Mouse (Mus musculus) forebrain, embryonic 11.5 days (tissue): ENCODE measurements around the gene Tepp. TPM values are rescaled to one million over a fixed set of nuclear protein-coding genes. Genes with fewer than 3 reads are reported as not detected.

Experiments used
- ATAC-seq: fragments of 200-750 bp; cut with Nextera tagmentation; replicated peaks from 2 replicates; pipeline ENCODE4 v1.8.0; 2017; ENCODE audit warnings: moderate TSS enrichment; ENCODE audit not compliant: low FRiP score
- DNase-seq: peaks from one replicate; pipeline ENCODE4 v3.0.0-alpha.2; 2017; ENCODE audit warnings: low spot score
- H3K27ac ChIP-seq: fragments of 300-500 bp; sonication (generic); 2 replicates; pipeline ENCODE4 v1.5.1; 2014; ENCODE audit warnings: low read depth, low read length
- H3K27me3 ChIP-seq: fragments of 300-500 bp; sonication (generic); 2 replicates; pipeline ENCODE4 v1.6.1; 2014; ENCODE audit warnings: mild to moderate bottlenecking, low read length, mixed read lengths; ENCODE audit not compliant: control insufficient read depth, insufficient read depth
- H3K36me3 ChIP-seq: fragments of 300-500 bp; sonication (generic); 2 replicates; pipeline ENCODE4 v1.6.1; 2014; ENCODE audit warnings: mild to moderate bottlenecking, low read length, moderate library complexity, mixed read lengths; ENCODE audit not compliant: control insufficient read depth, insufficient read depth
- H3K4me1 ChIP-seq: fragments of 300-500 bp; sonication (generic); replicated peaks from 2 replicates; pipeline ENCODE4 v1.6.1; 2014; ENCODE audit warnings: low read length, mixed read lengths; ENCODE audit not compliant: control insufficient read depth, insufficient read depth
- H3K4me2 ChIP-seq: fragments of 300-500 bp; sonication (generic); 2 replicates; pipeline ENCODE4 v1.6.1; 2014; ENCODE audit warnings: low read depth, mild to moderate bottlenecking, low read length, moderate library complexity, mixed read lengths; ENCODE audit not compliant: severe bottlenecking
- H3K4me3 ChIP-seq: fragments of 300-500 bp; sonication (generic); 2 replicates; pipeline ENCODE4 v1.5.1; 2014; ENCODE audit warnings: low read depth, low read length
- H3K9ac ChIP-seq: fragments of 300-500 bp; sonication (generic); 2 replicates; pipeline ENCODE4 v1.6.1; 2014; ENCODE audit warnings: low read length
- H3K9me3 ChIP-seq: fragments of 300-500 bp; sonication (generic); 2 replicates; pipeline ENCODE4 v1.6.1; 2016; ENCODE audit warnings: low read length, mixed read lengths; ENCODE audit not compliant: control insufficient read depth
- WGBS: fragments of 180-500 bp; shearing (Covaris S2); extraction: QIAGEN DNeasy Blood & Tissue Kit; methylation state at CpG from one replicate; pipeline ENCODE4 v1.1.7; 2014; 5-methylcytosine and 5-hydroxymethylcytosine counted together
- polyA plus RNA-seq: library from polyadenylated mRNA; unstranded; fragments of >200 nt; fragmentation: Nextera tagmentation; extraction: Ambion mirVana; gene quantifications from 2 replicates; pipeline ENCODE4 v1.2.1, GENCODE M21; 2014

Gene Tepp
- polyA plus RNA-seq, 1 experiment from 2014 or later: not detected

- Histone ChIP-seq H3K36me3 (no peaks in the 10 kb centered on the region; the same call in 1 of the 2 replicates), H3K9ac (no peak overlapping the region), H3K4me1 (no peaks in the 10 kb centered on the region), H3K4me3 (no peak overlapping the region), H3K27me3 (no peaks in the 10 kb centered on the region), H3K27ac (no peak overlapping the region), H3K4me2 (no peak overlapping the region), H3K9me3 (no peaks in the 10 kb centered on the region)
- WGBS: 98% methylated on average over 2 of the region's 2 CpGs
- DNase-seq (no peak), ATAC-seq (no peak)
Observed at GRCm38 (mm10) chr8:95363849-95364248, 53.5 kb downstream of the Tepp start.

DNA sequence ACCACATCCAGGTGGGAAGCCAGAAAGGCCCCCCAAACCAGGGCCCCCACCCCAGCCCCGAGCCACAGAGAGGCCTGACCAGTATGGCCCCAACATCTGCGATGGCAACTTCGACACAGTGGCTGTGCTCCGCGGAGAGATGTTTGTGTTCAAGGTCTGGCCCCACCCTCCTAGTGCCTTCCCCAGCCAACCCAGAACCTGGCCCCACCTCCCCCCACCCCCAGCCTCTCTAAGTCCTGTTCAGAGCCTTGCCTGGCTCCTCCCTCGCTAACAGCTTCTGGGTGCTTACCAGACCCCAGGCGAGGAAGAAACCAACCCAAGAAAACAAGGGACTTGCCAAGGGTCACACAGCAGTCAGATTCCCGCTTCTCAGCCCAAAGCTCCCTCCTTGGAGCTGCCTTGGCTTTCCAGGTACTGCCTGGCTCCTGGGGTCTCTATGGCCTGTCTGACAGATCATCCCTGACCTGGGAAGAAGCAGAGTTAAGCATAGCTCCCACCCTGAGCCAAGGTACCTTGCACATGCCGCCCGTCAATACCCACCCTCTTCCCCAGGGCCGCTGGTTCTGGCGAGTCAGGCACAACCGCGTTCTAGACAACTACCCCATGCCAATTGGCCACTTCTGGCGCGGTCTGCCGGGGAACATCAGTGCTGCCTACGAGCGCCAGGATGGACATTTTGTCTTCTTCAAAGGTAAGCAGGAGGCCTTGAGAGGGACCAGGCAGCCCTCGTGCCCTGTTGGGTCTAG is 59.4 kb downstream of the Tepp start:
- WGBS: 59% methylated on average over 20 of the region's 20 CpGs
- Histone ChIP-seq H3K4me3 (no peak overlapping the region), H3K4me1 (no peaks in the 10 kb centered on the region), H3K27ac (no peak overlapping the region), H3K27me3 (no peaks in the 10 kb centered on the region), H3K4me2 (no peak overlapping the region), H3K9me3 (no peaks in the 10 kb centered on the region), H3K36me3 (no peaks in the 10 kb centered on the region; the same call in 1 of the 2 replicates), H3K9ac (no peak overlapping the region)
- ATAC-seq (no peak), DNase-seq (no peak)

DNA sequence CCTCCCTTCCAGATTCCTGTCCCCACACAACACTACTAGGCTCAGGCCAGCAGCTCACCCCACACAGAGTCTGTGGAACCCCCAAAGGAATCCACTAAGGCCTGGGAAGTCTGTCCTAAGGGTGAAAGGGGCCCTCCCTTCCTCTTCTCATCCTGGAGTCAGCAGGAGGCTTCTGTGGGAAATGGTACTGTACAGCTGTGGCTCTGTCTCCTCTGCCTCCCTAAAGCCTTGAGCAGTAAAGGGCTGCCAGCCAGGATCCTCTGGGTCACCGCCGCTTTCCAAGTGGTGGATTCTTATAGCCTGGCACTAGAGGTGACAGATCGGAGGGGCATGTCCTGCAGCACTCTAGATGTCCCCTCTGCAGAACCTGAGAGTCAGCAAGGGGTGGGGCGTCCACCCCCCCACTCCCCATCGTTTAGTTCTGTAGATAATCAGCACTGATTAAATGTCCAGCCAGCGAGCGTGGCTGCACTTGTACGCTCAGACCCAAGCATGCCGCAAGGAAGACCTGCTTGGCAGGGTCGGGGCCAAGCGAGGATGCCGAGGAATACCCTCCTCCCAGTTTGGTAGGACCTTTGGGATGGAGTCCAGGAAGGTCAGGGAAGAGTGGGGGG is 63.1 kb downstream of the Tepp start:
- WGBS: 88% methylated on average over 12 of the region's 12 CpGs
- H3K27ac ChIP-seq: no peak overlapping the region

DNA sequence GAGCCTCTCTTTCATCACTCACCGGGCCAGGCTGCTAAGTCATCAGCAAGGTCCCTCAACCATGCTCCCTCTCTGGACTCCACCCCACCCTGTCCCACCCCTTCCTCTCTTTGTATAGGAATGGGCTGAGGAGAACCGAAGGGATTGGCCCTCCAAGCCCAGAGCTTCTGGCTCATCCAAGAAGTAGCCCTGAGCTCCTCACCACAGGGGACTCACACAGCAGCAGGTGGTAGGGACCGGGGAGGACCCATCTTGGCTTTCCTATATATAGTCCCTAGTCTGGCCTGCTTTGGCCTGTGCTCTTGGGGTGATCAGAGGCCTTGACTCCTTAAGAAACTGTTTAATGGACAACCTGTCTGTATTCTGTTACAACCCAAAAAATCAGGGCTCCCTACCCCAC is 64.1 kb downstream of the Tepp start:
- ATAC-seq (no peak), DNase-seq (no peak)
- Histone ChIP-seq H3K4me3 (no peak overlapping the region), H3K4me1 (no peaks in the 10 kb centered on the region), H3K9ac (no peak overlapping the region), H3K36me3 (no peaks in the 10 kb centered on the region; the same call in 1 of the 2 replicates), H3K27ac (no peak overlapping the region), H3K9me3 (no peaks in the 10 kb centered on the region), H3K27me3 (no peaks in the 10 kb centered on the region), H3K4me2 (no peak overlapping the region)
- 85% methylated on average over 3 of the region's 3 CpGs for WGBS

More for the DNA sequence above, 63.1 kb downstream of the Tepp start:
- Histone ChIP-seq H3K4me3 (no peak overlapping the region), H3K27me3 (no peaks in the 10 kb centered on the region), H3K36me3 (no peaks in the 10 kb centered on the region; the same call in 1 of the 2 replicates), H3K4me2 (no peak overlapping the region), H3K9ac (no peak overlapping the region), H3K4me1 (no peaks in the 10 kb centered on the region), H3K9me3 (no peaks in the 10 kb centered on the region)
- ATAC-seq (no peak), DNase-seq (no peak)

GRCm38 (mm10) chr8:95375374-95375930 is 65.1 kb downstream of the Tepp start:
- WGBS: 84% methylated on average over 7 of the region's 7 CpGs
- Histone ChIP-seq H3K9me3 (no peaks in the 10 kb centered on the region), H3K36me3 (no peaks in the 10 kb centered on the region; the same call in 1 of the 2 replicates), H3K27ac (no peak overlapping the region), H3K9ac (no peak overlapping the region), H3K27me3 (no peaks in the 10 kb centered on the region), H3K4me1 (no peaks in the 10 kb centered on the region), H3K4me3 (no peak overlapping the region), H3K4me2 (no peak overlapping the region)
- no peak for DNase-seq
- ATAC-seq: no peak

Other genes starting within 250 kb of the Tepp start
- 37.3 and 37.5 TPM in 2 replicates for gene Katnb1, start 229.4 kb upstream of the Tepp start, polyA plus RNA-seq
- gene Kifc3, start 107.8 kb upstream of the Tepp start, polyA plus RNA-seq: 5.5 and 5.9 TPM in 2 replicates
- gene Cngb1, start 4.0 kb upstream of the Tepp start, polyA plus RNA-seq: 0.17 and 0.33 TPM in 2 replicates
- gene Zfp319, start 21.4 kb downstream of the Tepp start, polyA plus RNA-seq: 14.6 and 15.0 TPM in 2 replicates
- gene Usb1, start 21.7 kb downstream of the Tepp start, polyA plus RNA-seq: 43.1 and 46.5 TPM in 2 replicates
- 20.6 and 21.0 TPM in 2 replicates for gene Mmp15, start 41.7 kb downstream of the Tepp start, polyA plus RNA-seq
- 145 and 147 TPM in 2 replicates for gene Cfap20, start 124.3 kb downstream of the Tepp start, polyA plus RNA-seq
- 17.1 and 21.2 TPM in 2 replicates for gene Csnk2a2, start 179.5 kb downstream of the Tepp start, polyA plus RNA-seq
- 0.21 TPM in 1 of 2 replicates, not detected in the other for gene Ccdc113, start 223.5 kb downstream of the Tepp start, polyA plus RNA-seq